Mouse (Mus musculus): ENCODE results near the gene Pfkl.

DNA sequence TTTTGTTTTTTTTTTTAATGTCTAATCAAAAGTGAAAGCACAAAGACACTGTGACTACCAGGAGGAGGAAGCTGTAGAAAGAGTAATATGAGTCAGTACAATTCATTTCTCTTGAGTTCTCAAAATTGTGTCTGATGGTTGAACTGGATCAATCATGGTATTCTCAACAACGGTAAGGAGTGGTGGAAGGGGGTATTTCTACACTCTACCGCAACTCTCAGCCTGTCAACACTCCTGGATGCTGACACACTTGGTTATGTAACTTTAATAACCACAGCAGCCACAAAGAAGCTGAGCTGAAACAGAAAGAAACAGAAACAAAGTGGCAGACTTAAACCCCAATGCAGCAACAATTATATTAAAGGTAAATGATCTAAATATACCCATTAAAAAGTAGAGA, 47.2 kb downstream of the Pfkl start:
- no peak for TF ChIP-seq CTCF (IDR thresholded peaks at IDR 0.05; ENCODE audit: low read depth, low read length)
- TF ChIP-seq POLR2A (IDR thresholded peaks at IDR 0.05; ENCODE audit: borderline replicate concordance, low read depth, low read length): no peak
